Mouse (Mus musculus) cerebellum, adult 8-10 months (tissue): ENCODE results near the gene Mtfr1l.
"Not testable (repeated sequence)": the region's sequence is repeated elsewhere in the genome, so short reads cannot be mapped to it uniquely, and the experiment has no call there.

Experiments used
- DNase-seq: peaks from one replicate; pipeline ENCODE4 v3.0.0; 2022

The Mtfr1l gene

GRCm38 (mm10) chr4:134514309-134514930 lies 20.8 kb downstream of the Mtfr1l start:
- DNase-seq: no peak

- no peak for DNase-seq
These were observed 22.4 kb downstream of the Mtfr1l start for GRCm38 (mm10) chr4:134512798-134513197.

- no peak for DNase-seq
These were observed 23.5 kb downstream of the Mtfr1l start for GRCm38 (mm10) chr4:134511730-134512129.

- DNase-seq: peak; percentile 82
These were observed 24.3 kb downstream of the Mtfr1l start, which contains the start of gene Aunip for GRCm38 (mm10) chr4:134510845-134511411. Gene Aunip (plus strand): TSS chr4:134510999.

GRCm38 (mm10) chr4:134510396-134510795 lies 24.8 kb downstream of the Mtfr1l start:
- no peak for DNase-seq

GRCm38 (mm10) chr4:134506713-134507112 lies 28.5 kb downstream of the Mtfr1l start:
- DNase-seq: no peak

- no peak for DNase-seq
These were observed 29.1 kb downstream of the Mtfr1l start for GRCm38 (mm10) chr4:134505966-134506594.

GRCm38 (mm10) chr4:134505303-134505789 lies 29.8 kb downstream of the Mtfr1l start:
- no peak for DNase-seq

- DNase-seq: no peak
These were observed 31.4 kb downstream of the Mtfr1l start for GRCm38 (mm10) chr4:134503686-134504357.

- DNase-seq: no peak
These were observed 34.1 kb downstream of the Mtfr1l start for GRCm38 (mm10) chr4:134501095-134501494.

GRCm38 (mm10) chr4:134498983-134499382 lies 36.2 kb downstream of the Mtfr1l start:
- not testable (repeated sequence) for DNase-seq

GRCm38 (mm10) chr4:134497986-134498731 lies 37.0 kb downstream of the Mtfr1l start:
- DNase-seq: no peak

- DNase-seq: no peak
These were observed 38.0 kb downstream of the Mtfr1l start for GRCm38 (mm10) chr4:134497223-134497622.

GRCm38 (mm10) chr4:134496595-134497210 lies 38.5 kb downstream of the Mtfr1l start, which contains the start of gene Paqr7:
Gene Paqr7 (plus strand): TSS chr4:134496697.
- peak; percentile 83 for DNase-seq

- no peak for DNase-seq
These were observed 39.7 kb downstream of the Mtfr1l start for GRCm38 (mm10) chr4:134495546-134495923.

- no peak for DNase-seq
These were observed 40.2 kb downstream of the Mtfr1l start for GRCm38 (mm10) chr4:134494780-134495545.

GRCm38 (mm10) chr4:134494161-134494560 lies 41.0 kb downstream of the Mtfr1l start:
- DNase-seq: not testable (repeated sequence)

GRCm38 (mm10) chr4:134491716-134492115 lies 43.5 kb downstream of the Mtfr1l start:
- DNase-seq: peak; percentile 42

- DNase-seq: no peak
These were observed 45.1 kb downstream of the Mtfr1l start for GRCm38 (mm10) chr4:134489986-134490665.

- no peak for DNase-seq
These were observed 47.0 kb downstream of the Mtfr1l start for GRCm38 (mm10) chr4:134488211-134488610.
